Mouse (Mus musculus) lung, postnatal 0 days (tissue): Measurements from ENCODE around the gene Gpc3. TPM values are rescaled to one million over a fixed set of nuclear protein-coding genes. Genes with fewer than 3 reads are reported as not detected.

ENCODE experiments used
- ATAC-seq: fragments of 200-750 bp; cut with Nextera tagmentation; 2 replicates; pipeline ENCODE4 v1.8.0; 2017; ENCODE audit warnings: moderate library complexity
- DNase-seq: peaks from one replicate; pipeline ENCODE4 v3.0.0-alpha.2; 2016; ENCODE audit warnings: low spot score
- H3K27ac ChIP-seq: fragments of 300-500 bp; sonication (generic); 2 replicates; pipeline ENCODE4 v1.5.1; 2014; ENCODE audit warnings: antibody characterized with exemption, mild to moderate bottlenecking, low read length, mixed read lengths
- H3K27me3 ChIP-seq: fragments of 300-500 bp; sonication (generic); replicated peaks from 2 replicates; pipeline ENCODE4 v1.6.1; 2014; ENCODE audit warnings: low read length, mixed read lengths; ENCODE audit not compliant: insufficient read depth
- H3K36me3 ChIP-seq: fragments of 300-500 bp; sonication (generic); 2 replicates; pipeline ENCODE4 v1.6.1; 2014; ENCODE audit warnings: low read length, mixed read lengths; ENCODE audit not compliant: insufficient read depth
- H3K4me1 ChIP-seq: fragments of 300-500 bp; sonication (generic); 2 replicates; pipeline ENCODE4 v1.6.1; 2014; ENCODE audit warnings: antibody characterized with exemption, low read depth, low read length, mixed read lengths; ENCODE audit not compliant: insufficient read depth
- H3K4me2 ChIP-seq: fragments of 300-500 bp; sonication (generic); replicated peaks from 2 replicates; pipeline ENCODE4 v1.6.1; 2014; ENCODE audit warnings: low read depth, mild to moderate bottlenecking, low read length, moderate library complexity, mixed read lengths
- H3K4me3 ChIP-seq: fragments of 300-500 bp; sonication (generic); 2 replicates; pipeline ENCODE4 v1.5.1; 2014; ENCODE audit warnings: low read depth, low read length
- H3K9ac ChIP-seq: fragments of 300-500 bp; sonication (generic); replicated peaks from 2 replicates; pipeline ENCODE4 v1.6.1; 2014; ENCODE audit warnings: low read depth, mild to moderate bottlenecking
- H3K9me3 ChIP-seq: fragments of 300-500 bp; sonication (generic); 2 replicates; pipeline ENCODE4 v1.6.1; 2016; ENCODE audit warnings: low read length, mixed read lengths
- CTCF ChIP-seq: IDR thresholded peaks from 2 replicates; pipeline ENCODE4 v1.5.1; 2016; ENCODE audit warnings: antibody characterized with exemption, mild to moderate bottlenecking
- EP300 ChIP-seq: IDR thresholded peaks from 2 replicates; pipeline ENCODE4 v1.6.1; 2016; ENCODE audit warnings: antibody characterized with exemption, mild to moderate bottlenecking, control low read depth
- WGBS: fragments of 180-500 bp; shearing (Covaris S2); extraction: QIAGEN DNeasy Blood & Tissue Kit; methylation state at CpG from one replicate; pipeline ENCODE4 v1.1.7; 2014; 5-methylcytosine and 5-hydroxymethylcytosine counted together
- polyA plus RNA-seq: library from polyadenylated mRNA; unstranded; fragments of >200 nt; fragmentation: Nextera tagmentation; extraction: Ambion mirVana; gene quantifications from 2 replicates; pipeline ENCODE4 v1.2.1, GENCODE M21; 2015

Gpc3 gene
- polyA plus RNA-seq, 1 experiment from 2014 or later = 294 TPM

GRCm38 (mm10) chrX:52503857-52504256, 109.9 kb downstream of the Gpc3 start:
- Histone ChIP-seq H3K36me3 (no peaks in the 10 kb centered on the region), H3K9ac (no peak overlapping the region), H3K4me1 (no peaks in the 10 kb centered on the region), H3K27ac (no peak overlapping the region), H3K27me3 (no peaks in the 10 kb centered on the region), H3K4me2 (no peak overlapping the region), H3K4me3 (no peak overlapping the region), H3K9me3 (no peaks in the 10 kb centered on the region)
- peak; percentile 9 for DNase-seq
- TF ChIP-seq EP300 = no peak
- no peak for TF ChIP-seq CTCF
- no peak for ATAC-seq
- 20% methylated on average over 3 of the region's 3 CpGs for WGBS

GRCm38 (mm10) chrX:52489461-52489860, 124.3 kb downstream of the Gpc3 start:
- Histone ChIP-seq H3K4me2 (no peak overlapping the region), H3K27ac (no peak overlapping the region), H3K9ac (no peak overlapping the region), H3K36me3 (no peaks in the 10 kb centered on the region), H3K4me1 (no peaks in the 10 kb centered on the region), H3K27me3 (no peaks in the 10 kb centered on the region), H3K4me3 (no peak overlapping the region), H3K9me3 (no peaks in the 10 kb centered on the region)
- no peak for ATAC-seq
- TF ChIP-seq EP300 (no peak), CTCF (no peak)
- 56% methylated on average over 4 of the region's 4 CpGs for WGBS
- DNase-seq = no peak

GRCm38 (mm10) chrX:52455074-52455588, 158.6 kb downstream of the Gpc3 start:
- H3K27ac ChIP-seq = no peak overlapping the region
- H3K27me3 ChIP-seq = no peaks in the 10 kb centered on the region
- no peaks in the 10 kb centered on the region for H3K36me3 ChIP-seq
- no peak overlapping the region for H3K4me2 ChIP-seq
- DNase-seq (peak; percentile 10), ATAC-seq (peak; percentile 62)
- H3K9me3 ChIP-seq = no peaks in the 10 kb centered on the region
- 29% methylated on average over 5 of the region's 5 CpGs for WGBS
- no peak overlapping the region for H3K4me3 ChIP-seq
- TF ChIP-seq CTCF (no peak), EP300 (no peak)
- no peaks in the 10 kb centered on the region for H3K4me1 ChIP-seq
- H3K9ac ChIP-seq = no peak overlapping the region

- Histone ChIP-seq H3K36me3 (no peaks in the 10 kb centered on the region), H3K4me3 (no peak overlapping the region), H3K4me2 (peak overlapping the region; percentile 36; the same call in 1 of the 2 replicates), H3K27ac (no peak overlapping the region), H3K9ac (no peak overlapping the region), H3K9me3 (no peaks in the 10 kb centered on the region), H3K27me3 (no peaks in the 10 kb centered on the region), H3K4me1 (no peaks in the 10 kb centered on the region)
- DNase-seq (peak; percentile 67), ATAC-seq (0 out of 2 replicates have a peak, but pooled peaks have one; percentile 37)
- WGBS = 16% methylated on average over 6 of the region's 6 CpGs
- TF ChIP-seq EP300 (no peak), CTCF (peak; percentile 96)
Measured at GRCm38 (mm10) chrX:52453445-52454182, 160.1 kb downstream of the Gpc3 start.

GRCm38 (mm10) chrX:52449177-52449576, 164.6 kb downstream of the Gpc3 start:
- TF ChIP-seq EP300 (no peak), CTCF (no peak)
- no peaks in the 10 kb centered on the region for H3K9me3 ChIP-seq
- H3K9ac ChIP-seq = no peak overlapping the region
- ATAC-seq (no peak), DNase-seq (no peak)
- no peaks in the 10 kb centered on the region for H3K27me3 ChIP-seq
- no peaks in the 10 kb centered on the region for H3K36me3 ChIP-seq
- H3K4me3 ChIP-seq = no peak overlapping the region
- 71% methylated on average over 2 of the region's 2 CpGs for WGBS
- H3K27ac ChIP-seq = no peak overlapping the region
- H3K4me1 ChIP-seq = no peaks in the 10 kb centered on the region
- H3K4me2 ChIP-seq = no peak overlapping the region

GRCm38 (mm10) chrX:52448496-52448895, 165.3 kb downstream of the Gpc3 start:
- Histone ChIP-seq H3K27me3 (no peaks in the 10 kb centered on the region), H3K9ac (no peak overlapping the region), H3K4me2 (no peak overlapping the region), H3K9me3 (no peaks in the 10 kb centered on the region), H3K4me3 (no peak overlapping the region), H3K4me1 (no peaks in the 10 kb centered on the region), H3K36me3 (no peaks in the 10 kb centered on the region), H3K27ac (no peak overlapping the region)
- WGBS = 47% methylated on average over 3 of the region's 3 CpGs
- ATAC-seq = no peak
- DNase-seq = no peak
- no peak for TF ChIP-seq CTCF
- TF ChIP-seq EP300 = no peak
